Mouse (Mus musculus): ENCODE measurements at regions not wholly inside any gene's neighbourhood (a gene's known extent, or its start where the extent isn't known, plus 50 kb on each side); places are given as distances from the start of the nearest gene placed in this dataset.

GRCm38 (mm10) chr11:8148485-8148825 is 515.9 kb downstream of the Tns3 start:
- no peak for DNase-seq (ENCODE audit: low spot score in 2 of 2)

- peak in 1 of 2 experiments; percentile 3 for DNase-seq (ENCODE audit: low spot score in 2 of 2)
These were observed 516.4 kb downstream of the Tns3 start for GRCm38 (mm10) chr11:8147790-8148484.

GRCm38 (mm10) chr11:8137366-8137765 is 527.0 kb downstream of the Tns3 start:
- no peak for DNase-seq (ENCODE audit: low spot score in 2 of 2)

GRCm38 (mm10) chr11:8136666-8137065 is 527.7 kb downstream of the Tns3 start:
- no peak for DNase-seq (ENCODE audit: low spot score in 2 of 2)

GRCm38 (mm10) chr11:8109286-8109685 is 555.0 kb downstream of the Tns3 start:
- DNase-seq (ENCODE audit: low spot score in 2 of 2) = no peak

- no peak for DNase-seq (ENCODE audit: low spot score in 2 of 2)
These were observed 563.2 kb downstream of the Tns3 start for GRCm38 (mm10) chr11:8101091-8101490.

GRCm38 (mm10) chr11:8084328-8084727 is 580.0 kb downstream of the Tns3 start:
- DNase-seq (ENCODE audit: low spot score in 2 of 2) = no peak

GRCm38 (mm10) chr11:8082811-8083210 is 581.5 kb downstream of the Tns3 start:
- no peak for DNase-seq (ENCODE audit: low spot score in 2 of 2)

GRCm38 (mm10) chr11:8073321-8073720 is 591.0 kb downstream of the Tns3 start:
- DNase-seq (ENCODE audit: low spot score in 2 of 2) = no peak

GRCm38 (mm10) chr11:8068873-8069272 is 595.5 kb downstream of the Tns3 start:
- no peak for DNase-seq (ENCODE audit: low spot score in 2 of 2)

- no peak for DNase-seq (ENCODE audit: low spot score in 2 of 2)
These were observed 597.0 kb downstream of the Tns3 start for GRCm38 (mm10) chr11:8067330-8067729.

- no peak for DNase-seq (ENCODE audit: low spot score in 2 of 2)
These were observed 598.5 kb downstream of the Tns3 start for GRCm38 (mm10) chr11:8065811-8066210.

GRCm38 (mm10) chr11:8065086-8065485 is 599.2 kb downstream of the Tns3 start:
- DNase-seq (ENCODE audit: low spot score in 2 of 2) = no peak

- no peak for DNase-seq (ENCODE audit: low spot score in 2 of 2)
These were observed 602.3 kb downstream of the Tns3 start for GRCm38 (mm10) chr11:8061989-8062388.

GRCm38 (mm10) chr11:8061573-8061972 is 602.8 kb downstream of the Tns3 start:
- no peak for DNase-seq (ENCODE audit: low spot score in 2 of 2)

GRCm38 (mm10) chr11:8051499-8051898 is 612.8 kb downstream of the Tns3 start:
- peak in 1 of 2 experiments; percentile 3 for DNase-seq (ENCODE audit: low spot score in 2 of 2)

GRCm38 (mm10) chr11:8045086-8045485 is 619.2 kb downstream of the Tns3 start:
- no peak for DNase-seq (ENCODE audit: low spot score in 2 of 2)

GRCm38 (mm10) chr11:8030119-8030518 is 634.2 kb downstream of the Tns3 start:
- DNase-seq (ENCODE audit: low spot score in 2 of 2) = no peak

GRCm38 (mm10) chr11:8007801-8008200 is 656.5 kb downstream of the Tns3 start:
- no peak for DNase-seq (ENCODE audit: low spot score in 2 of 2)

GRCm38 (mm10) chr11:7981031-7981430 is 683.3 kb downstream of the Tns3 start:
- DNase-seq (ENCODE audit: low spot score in 2 of 2) = no peak

GRCm38 (mm10) chr11:7975845-7976244 is 688.5 kb downstream of the Tns3 start:
- peak in 1 of 2 experiments; percentile 4 for DNase-seq (ENCODE audit: low spot score in 2 of 2)

- no peak for DNase-seq (ENCODE audit: low spot score in 2 of 2)
These were observed 714.4 kb downstream of the Tns3 start for GRCm38 (mm10) chr11:7949931-7950330.

- DNase-seq (ENCODE audit: low spot score in 2 of 2) = no peak
These were observed 715.0 kb downstream of the Tns3 start for GRCm38 (mm10) chr11:7949201-7949875.

Measured in layer of hippocampus, postnatal 14 days (tissue).